In genomic region chr11:120948861-120949851, GRCm38 (mm10) we compare ENCODE assay signal across 8 mouse cellular contexts. TPM values are rescaled to one million over a fixed set of nuclear protein-coding genes. Genes with fewer than 3 reads are reported as not detected.
DNase-seq lines count a peak whose midpoint lies in the region; ATAC-seq and TF ChIP-seq lines count a peak whose summit lies in the region.

No protein-coding gene starts in this region.

- no peak overlapping the region for H3K27ac ChIP-seq in embryonic fibroblast, embryonic 13.5 days (ENCODE audit: insufficient read depth, low read length)
- peak overlapping the region; percentile 87 for H3K27ac ChIP-seq in liver, embryonic 13.5 days

- 2% methylated on average over 75 of the region's 75 CpGs for WGBS in liver, embryonic 13.5 days (ENCODE audit: insufficient replicate concordance)

- TF ChIP-seq POLR2A in embryonic fibroblast, embryonic 13.5 days (IDR thresholded peaks at IDR 0.05; ENCODE audit: low read depth, low read length) = peak; percentile 77

- peaks cover 30% of the 10 kb centered on the region for H3K27me3 ChIP-seq in liver, embryonic 13.5 days

- TF ChIP-seq CTCF in embryonic fibroblast, embryonic 13.5 days (IDR thresholded peaks at IDR 0.05; ENCODE audit: borderline replicate concordance, insufficient read depth, low read length) = no peak

- peak; percentile 48 for DNase-seq in urinary bladder, adult 2 months (ENCODE audit: low spot score)
- DNase-seq in urinary bladder, adult 18-20 months (ENCODE audit: low spot score in 2 of 2) = no peak
- DNase-seq in liver, embryonic 13.5 days = peak; percentile 67
- peak; percentile 72 for DNase-seq in neural tube, embryonic 10.5 days (ENCODE audit: extremely low spot score, low spot score)
- no peak for DNase-seq in cerebellum, postnatal 36 days
- no peak for DNase-seq in right cerebral cortex, adult 18-20 months

- peak overlapping the region; percentile 81 for H3K9ac ChIP-seq in liver, embryonic 13.5 days

- H3K4me3 ChIP-seq in embryonic fibroblast, embryonic 13.5 days (ENCODE audit: insufficient read depth, low read length) = peak overlapping the region; percentile 42
- H3K4me3 ChIP-seq in liver, embryonic 13.5 days (replicated peaks) = peak overlapping the region; percentile 69

- H3K36me3 ChIP-seq in liver, embryonic 13.5 days = peaks cover 6% of the 10 kb centered on the region

- H3K4me1 ChIP-seq in embryonic fibroblast, embryonic 13.5 days (ENCODE audit: control insufficient read depth, insufficient read depth, low read length) = no peaks in the 10 kb centered on the region
- peaks cover 65% of the 10 kb centered on the region for H3K4me1 ChIP-seq in liver, embryonic 13.5 days (replicated peaks)

- peak overlapping the region; percentile 91 for H3K4me2 ChIP-seq in liver, embryonic 13.5 days

- ATAC-seq in hematopoietic stem cell, adult 5-6 weeks (replicated peaks in 1 of 2; ENCODE audit: insufficient read depth in 1 of 2, low FRiP score in 2 of 2, low TSS enrichment in 1 of 2, low read depth in 1 of 2, poor library complexity in 2 of 2, severe bottlenecking in 2 of 2) = peak; percentile 20 to 35; a peak in 3 of 4 replicates
- peak; percentile 5; the same call in 1 of the 2 replicates for ATAC-seq in liver, embryonic 13.5 days (ENCODE audit: low read depth)

- H3K9me3 ChIP-seq in liver, embryonic 13.5 days (replicated peaks) = no peaks in the 10 kb centered on the region

RNA-seq across cellular contexts. Expression of gene Slc16a3, which starts 0.9 kb away (rescaled TPM):
- 16.5 and 17.3 TPM in 2 replicates for polyA plus RNA-seq in urinary bladder, adult 2 months (2012; rRNA removed)
- polyA plus RNA-seq in embryonic fibroblast, embryonic 13.5 days (2011; ENCODE audit: insufficient read length, low read depth, missing spikeins) = 43.8 and 63.2 TPM in 2 replicates
- total RNA-seq in hematopoietic stem cell, adult 5-6 weeks (2017) = 2.0 and 8.8 TPM in 2 replicates
- polyA plus RNA-seq in liver, embryonic 13.5 days (2015; fragmentation: Nextera tagmentation; extraction: Ambion mirVana) = 71.4 and 81.7 TPM in 2 replicates

RNA-seq across cellular contexts. Expression of gene Ccdc57, which starts 16.5 kb away (rescaled TPM):
- polyA plus RNA-seq in urinary bladder, adult 2 months (2012; rRNA removed) = 3.8 and 4.1 TPM in 2 replicates
- 0.82 and 1.9 TPM in 2 replicates for polyA plus RNA-seq in embryonic fibroblast, embryonic 13.5 days (2011; ENCODE audit: insufficient read length, low read depth, missing spikeins)
- 9.2 and 10.0 TPM in 2 replicates for total RNA-seq in hematopoietic stem cell, adult 5-6 weeks (2017)
- polyA plus RNA-seq in liver, embryonic 13.5 days (2015; fragmentation: Nextera tagmentation; extraction: Ambion mirVana) = 1.8 TPM in 2 replicates

RNA-seq across cellular contexts. Expression of gene Csnk1d, which starts 42.0 kb away (rescaled TPM):
- 106 and 110 TPM in 2 replicates for polyA plus RNA-seq in urinary bladder, adult 2 months (2012; rRNA removed)
- polyA plus RNA-seq in embryonic fibroblast, embryonic 13.5 days (2011; ENCODE audit: insufficient read length, low read depth, missing spikeins) = 141 and 142 TPM in 2 replicates
- total RNA-seq in hematopoietic stem cell, adult 5-6 weeks (2017) = 97.6 and 158 TPM in 2 replicates
- polyA plus RNA-seq in liver, embryonic 13.5 days (2015; fragmentation: Nextera tagmentation; extraction: Ambion mirVana) = 36.8 and 46.3 TPM in 2 replicates

Comparison
In these comparisons a context has a peak if more than half of its experiments do, and no peak if none do; other contexts are left out.
1. DNase-seq: peak in urinary bladder, adult 2 months (single experiment), liver, embryonic 13.5 days (single experiment) and neural tube, embryonic 10.5 days (single experiment); none in urinary bladder, adult 18-20 months (0 of 2), cerebellum, postnatal 36 days (0 of 2) and right cerebral cortex, adult 18-20 months (single experiment).